In genomic region chr2:51443946-51444345, GRCm38 (mm10) we compare ENCODE assay signal across 17 mouse cellular contexts.
A peak's percentile ranks its signal among the peaks of the same experiment; 100 is the strongest.
DNase-seq lines count a peak whose midpoint lies in the region; ATAC-seq and TF ChIP-seq lines count a peak whose summit lies in the region.
"Had no signal": no experiment of that assay in that cellular context is flagged by ENCODE, and none has a peak within 500 bp of the region (broad histone marks: within the 10 kb centered on the region; RNA-seq: fewer than 3 reads in every experiment).

No protein-coding gene starts in this region.

- peak; percentile 25 for DNase-seq in embryonic facial prominence, embryonic 11.5 days (ENCODE audit: low spot score)
- DNase-seq in embryonic facial prominence, embryonic 10.5 days (ENCODE audit: low spot score), result no peak
- peak; percentile 45 for DNase-seq in retina, embryonic 14.5 days (ENCODE audit: low spot score)
- no peak for DNase-seq in retina, postnatal 1 day
- no peak for DNase-seq in midbrain, postnatal 0 days (ENCODE audit: low spot score)
- DNase-seq in layer of hippocampus, postnatal 10 days (ENCODE audit: low spot score in 2 of 2), result no peak
- no peak for DNase-seq in lung, postnatal 0 days (ENCODE audit: low spot score)
- DNase-seq: adrenal gland, postnatal 10 days; cerebellum, adult 11-12 months; cerebellum, adult 9-10 months; cerebellum, postnatal 25 days; gastrocnemius, postnatal 10 days had no signal

- no peaks in the 10 kb centered on the region for H3K4me1 ChIP-seq in embryonic facial prominence, embryonic 11.5 days (ENCODE audit: control insufficient read depth, insufficient read depth, low read length)
- H3K4me1 ChIP-seq in embryonic facial prominence, embryonic 10.5 days, result peaks cover 14% of the 10 kb centered on the region
- peaks cover 31% of the 10 kb centered on the region for H3K4me1 ChIP-seq in midbrain, embryonic 13.5 days (replicated peaks)
- H3K4me1 ChIP-seq in midbrain, postnatal 0 days (ENCODE audit: insufficient read depth, low read length), result peaks cover 9% of the 10 kb centered on the region
- no peaks in the 10 kb centered on the region for H3K4me1 ChIP-seq in lung, postnatal 0 days (ENCODE audit: insufficient read depth, low read depth, low read length)
- H3K4me1 ChIP-seq: forebrain, embryonic 15.5 days; heart, embryonic 12.5 days had no signal

- 55% methylated on average over 3 of the region's 3 CpGs for WGBS in embryonic facial prominence, embryonic 11.5 days
- WGBS in embryonic facial prominence, embryonic 10.5 days, result 59% methylated on average over 3 of the region's 3 CpGs
- 27% methylated on average over 3 of the region's 3 CpGs for WGBS in midbrain, embryonic 13.5 days
- 22% methylated on average over 3 of the region's 3 CpGs for WGBS in midbrain, postnatal 0 days
- WGBS in lung, postnatal 0 days, result 47% methylated on average over 3 of the region's 3 CpGs

- TF ChIP-seq EP300 in lung, postnatal 0 days (IDR thresholded peaks at IDR 0.05), result no peak

- no peak overlapping the region for H3K4me2 ChIP-seq in embryonic facial prominence, embryonic 11.5 days (ENCODE audit: low read depth, low read length)
- H3K4me2 ChIP-seq in midbrain, embryonic 13.5 days (replicated peaks), result no peak overlapping the region
- no peak overlapping the region for H3K4me2 ChIP-seq in midbrain, postnatal 0 days (ENCODE audit: low read depth, low read length, poor library complexity, severe bottlenecking)
- H3K4me2 ChIP-seq in lung, postnatal 0 days (replicated peaks; ENCODE audit: low read depth, low read length), result no peak overlapping the region
- H3K4me2 ChIP-seq: embryonic facial prominence, embryonic 12.5 days; forebrain, embryonic 15.5 days; heart, embryonic 12.5 days had no signal

- H3K9ac ChIP-seq in embryonic facial prominence, embryonic 11.5 days (replicated peaks; ENCODE audit: low read length), result no peak overlapping the region
- no peak overlapping the region for H3K9ac ChIP-seq in midbrain, embryonic 13.5 days (replicated peaks)
- no peak overlapping the region for H3K9ac ChIP-seq in midbrain, postnatal 0 days (replicated peaks; ENCODE audit: low read length, poor library complexity, severe bottlenecking)
- no peak overlapping the region for H3K9ac ChIP-seq in lung, postnatal 0 days (replicated peaks; ENCODE audit: low read depth)
- H3K9ac ChIP-seq: embryonic facial prominence, embryonic 12.5 days; forebrain, embryonic 15.5 days; heart, embryonic 12.5 days had no signal

- no peak for TF ChIP-seq CTCF in midbrain, postnatal 0 days (IDR thresholded peaks at IDR 0.05)
- TF ChIP-seq CTCF in lung, postnatal 0 days (IDR thresholded peaks at IDR 0.05), result no peak

- no peak for ATAC-seq in embryonic facial prominence, embryonic 11.5 days (replicated peaks; ENCODE audit: insufficient number of reproducible peaks, low FRiP score, low TSS enrichment, low read depth)
- ATAC-seq in midbrain, embryonic 13.5 days, result peak; percentile 79
- peak; percentile 74 for ATAC-seq in midbrain, postnatal 0 days (ENCODE audit: low FRiP score)
- no peak for ATAC-seq in lung, postnatal 0 days
- ATAC-seq: forebrain, embryonic 15.5 days; hindbrain, embryonic 16.5 days had no signal

- H3K36me3 ChIP-seq in embryonic facial prominence, embryonic 11.5 days (replicated peaks; ENCODE audit: control insufficient read depth, insufficient read depth, low read depth, low read length), result no peaks in the 10 kb centered on the region
- H3K36me3 ChIP-seq in embryonic facial prominence, embryonic 10.5 days (replicated peaks), result no peaks in the 10 kb centered on the region
- H3K36me3 ChIP-seq in midbrain, embryonic 13.5 days, result no peaks in the 10 kb centered on the region
- H3K36me3 ChIP-seq in midbrain, postnatal 0 days (ENCODE audit: insufficient read depth, low read length), result no peaks in the 10 kb centered on the region
- no peaks in the 10 kb centered on the region for H3K36me3 ChIP-seq in lung, postnatal 0 days (ENCODE audit: insufficient read depth, low read length)
- H3K36me3 ChIP-seq: embryonic facial prominence, embryonic 12.5 days; forebrain, embryonic 15.5 days; heart, embryonic 12.5 days had no signal

- H3K4me3 ChIP-seq in embryonic facial prominence, embryonic 11.5 days (ENCODE audit: low read depth, low read length), result no peak overlapping the region
- no peak overlapping the region for H3K4me3 ChIP-seq in embryonic facial prominence, embryonic 10.5 days
- H3K4me3 ChIP-seq in midbrain, embryonic 13.5 days (replicated peaks), result no peak overlapping the region
- H3K4me3 ChIP-seq in midbrain, postnatal 0 days (ENCODE audit: low read depth, low read length), result no peak overlapping the region
- H3K4me3 ChIP-seq in lung, postnatal 0 days (ENCODE audit: low read depth, low read length), result no peak overlapping the region
- H3K4me3 ChIP-seq: embryonic facial prominence, embryonic 12.5 days; forebrain, embryonic 15.5 days; heart, embryonic 12.5 days had no signal

- no peaks in the 10 kb centered on the region for H3K9me3 ChIP-seq in embryonic facial prominence, embryonic 11.5 days (replicated peaks; ENCODE audit: control insufficient read depth, low read length)
- H3K9me3 ChIP-seq in embryonic facial prominence, embryonic 10.5 days, result no peaks in the 10 kb centered on the region
- no peaks in the 10 kb centered on the region for H3K9me3 ChIP-seq in midbrain, embryonic 13.5 days
- no peaks in the 10 kb centered on the region for H3K9me3 ChIP-seq in midbrain, postnatal 0 days (ENCODE audit: low read length)
- no peaks in the 10 kb centered on the region for H3K9me3 ChIP-seq in lung, postnatal 0 days (ENCODE audit: low read length)
- H3K9me3 ChIP-seq: embryonic facial prominence, embryonic 12.5 days; forebrain, embryonic 15.5 days had no signal

- H3K27me3 ChIP-seq in embryonic facial prominence, embryonic 11.5 days (ENCODE audit: control insufficient read depth, insufficient read depth, low read length), result no peaks in the 10 kb centered on the region
- no peaks in the 10 kb centered on the region for H3K27me3 ChIP-seq in embryonic facial prominence, embryonic 10.5 days (replicated peaks; ENCODE audit: low read depth, poor library complexity, severe bottlenecking)
- H3K27me3 ChIP-seq in midbrain, embryonic 13.5 days, result no peaks in the 10 kb centered on the region
- H3K27me3 ChIP-seq in midbrain, postnatal 0 days (ENCODE audit: insufficient read depth, low read length), result no peaks in the 10 kb centered on the region
- H3K27me3 ChIP-seq in lung, postnatal 0 days (replicated peaks; ENCODE audit: insufficient read depth, low read length), result no peaks in the 10 kb centered on the region
- H3K27me3 ChIP-seq: embryonic facial prominence, embryonic 12.5 days; forebrain, embryonic 15.5 days; heart, embryonic 12.5 days had no signal

- H3K27ac ChIP-seq in embryonic facial prominence, embryonic 11.5 days (replicated peaks; ENCODE audit: low read depth, low read length), result no peak overlapping the region
- no peak overlapping the region for H3K27ac ChIP-seq in embryonic facial prominence, embryonic 10.5 days (replicated peaks)
- peak overlapping the region; percentile 45; the same call in 1 of the 2 replicates for H3K27ac ChIP-seq in midbrain, embryonic 13.5 days
- no peak overlapping the region for H3K27ac ChIP-seq in midbrain, postnatal 0 days (ENCODE audit: low read depth, low read length)
- no peak overlapping the region for H3K27ac ChIP-seq in lung, postnatal 0 days (ENCODE audit: low read length)
- H3K27ac ChIP-seq: forebrain, embryonic 15.5 days had no signal

Comparison
In these comparisons a context has a peak if more than half of its experiments do, and no peak if none do; other contexts are left out.
1. DNase-seq: peak in embryonic facial prominence, embryonic 11.5 days (single experiment) and retina, embryonic 14.5 days (single experiment); none in embryonic facial prominence, embryonic 10.5 days (single experiment), retina, postnatal 1 day (single experiment), midbrain, postnatal 0 days (single experiment), layer of hippocampus, postnatal 10 days (0 of 2) and lung, postnatal 0 days (single experiment).
2. ATAC-seq: peak in midbrain, embryonic 13.5 days (single experiment) and midbrain, postnatal 0 days (single experiment); none in embryonic facial prominence, embryonic 11.5 days (single experiment) and lung, postnatal 0 days (single experiment).